Mouse (Mus musculus): ENCODE results near the gene Hmx1. TPM values are rescaled to one million over a fixed set of nuclear protein-coding genes. Genes with fewer than 3 reads are reported as not detected.

The Hmx1 gene
- polyA plus RNA-seq, 2 experiments = 0.09 TPM; not detected in 1

GRCm38 (mm10) chr5:35389441-35389840, 533 bp downstream of the Hmx1 start:
- Histone ChIP-seq H3K9me3 (ENCODE audit: control insufficient read depth, low read length) (no peaks in the 10 kb centered on the region), H3K9ac (ENCODE audit: low read depth, low read length, severe bottlenecking) (no peak overlapping the region)

GRCm38 (mm10) chr5:35389915-35390314, 1.0 kb downstream of the Hmx1 start:
- Histone ChIP-seq H3K27ac (replicated peaks; ENCODE audit: low read depth, low read length) (no peak overlapping the region), H3K4me2 (replicated peaks; ENCODE audit: low read depth, low read length, severe bottlenecking) (no peak overlapping the region), H3K36me3 (ENCODE audit: control insufficient read depth, insufficient read depth, low read length) (no peaks in the 10 kb centered on the region), H3K9ac (ENCODE audit: low read depth, low read length, severe bottlenecking) (no peak overlapping the region), H3K27me3 (ENCODE audit: control insufficient read depth, insufficient read depth, low read length) (peaks cover 99% of the 10 kb centered on the region), H3K4me3 (replicated peaks; ENCODE audit: low read length) (no peak overlapping the region), H3K4me1 (ENCODE audit: control insufficient read depth, insufficient read depth, low read length) (peaks cover 9% of the 10 kb centered on the region; the same call in 1 of the 2 replicates), H3K9me3 (ENCODE audit: control insufficient read depth, low read length) (no peaks in the 10 kb centered on the region)
- 20% methylated on average over 3 of the region's 3 CpGs for WGBS
- TF ChIP-seq POLR2A (IDR thresholded peaks at IDR 0.05; ENCODE audit: borderline replicate concordance, extremely low read depth, insufficient read depth, insufficient read length) = no peak
- ATAC-seq (ENCODE audit: low FRiP score, low read depth) = no peak
- no peak for DNase-seq (ENCODE audit: low spot score)

More at GRCm38 (mm10) chr5:35389441-35389840, 533 bp downstream of the Hmx1 start:
- Histone ChIP-seq H3K27me3 (ENCODE audit: control insufficient read depth, insufficient read depth, low read length) (peaks cover 99% of the 10 kb centered on the region), H3K4me1 (ENCODE audit: control insufficient read depth, insufficient read depth, low read length) (peaks cover 9% of the 10 kb centered on the region; the same call in 1 of the 2 replicates), H3K4me2 (replicated peaks; ENCODE audit: low read depth, low read length, severe bottlenecking) (peak overlapping the region; percentile 77), H3K27ac (replicated peaks; ENCODE audit: low read depth, low read length) (no peak overlapping the region), H3K4me3 (replicated peaks; ENCODE audit: low read length) (peak overlapping the region; percentile 50), H3K36me3 (ENCODE audit: control insufficient read depth, insufficient read depth, low read length) (no peaks in the 10 kb centered on the region)
- DNase-seq (ENCODE audit: low spot score) (no peak), ATAC-seq (ENCODE audit: low FRiP score, low read depth) (no peak)
- 4% methylated on average over 11 of the region's 11 CpGs for WGBS
- TF ChIP-seq POLR2A (IDR thresholded peaks at IDR 0.05; ENCODE audit: borderline replicate concordance, extremely low read depth, insufficient read depth, insufficient read length) = no peak

- no peak overlapping the region for H3K27ac ChIP-seq (replicated peaks; ENCODE audit: low read depth, low read length)
- H3K9ac ChIP-seq (ENCODE audit: low read depth, low read length, severe bottlenecking) = no peak overlapping the region
- peaks cover 100% of the 10 kb centered on the region for H3K27me3 ChIP-seq (ENCODE audit: control insufficient read depth, insufficient read depth, low read length)
- H3K4me1 ChIP-seq (ENCODE audit: control insufficient read depth, insufficient read depth, low read length) = peaks cover 9% of the 10 kb centered on the region; the same call in 1 of the 2 replicates
- H3K4me2 ChIP-seq (replicated peaks; ENCODE audit: low read depth, low read length, severe bottlenecking) = peak overlapping the region; percentile 56
- no peaks in the 10 kb centered on the region for H3K9me3 ChIP-seq (ENCODE audit: control insufficient read depth, low read length)
- no peak for TF ChIP-seq POLR2A (IDR thresholded peaks at IDR 0.05; ENCODE audit: borderline replicate concordance, extremely low read depth, insufficient read depth, insufficient read length)
- peak overlapping the region; percentile 37 for H3K4me3 ChIP-seq (replicated peaks; ENCODE audit: low read length)
- no peak for ATAC-seq (ENCODE audit: low FRiP score, low read depth)
- no peak for DNase-seq (ENCODE audit: low spot score)
- no peaks in the 10 kb centered on the region for H3K36me3 ChIP-seq (ENCODE audit: control insufficient read depth, insufficient read depth, low read length)
- 4% methylated on average over 22 of the region's 22 CpGs for WGBS
Observed at GRCm38 (mm10) chr5:35390848-35391655, 2.1 kb downstream of the Hmx1 start.

GRCm38 (mm10) chr5:35391656-35392333, 2.9 kb downstream of the Hmx1 start:
- Histone ChIP-seq H3K36me3 (ENCODE audit: control insufficient read depth, insufficient read depth, low read length) (no peaks in the 10 kb centered on the region), H3K27ac (replicated peaks; ENCODE audit: low read depth, low read length) (no peak overlapping the region), H3K4me1 (ENCODE audit: control insufficient read depth, insufficient read depth, low read length) (peaks cover 9% of the 10 kb centered on the region; the same call in 1 of the 2 replicates), H3K27me3 (ENCODE audit: control insufficient read depth, insufficient read depth, low read length) (peaks cover 99% of the 10 kb centered on the region), H3K4me3 (replicated peaks; ENCODE audit: low read length) (peak overlapping the region; percentile 37), H3K9ac (ENCODE audit: low read depth, low read length, severe bottlenecking) (no peak overlapping the region; the same call in 1 of the 2 replicates), H3K9me3 (ENCODE audit: control insufficient read depth, low read length) (no peaks in the 10 kb centered on the region), H3K4me2 (replicated peaks; ENCODE audit: low read depth, low read length, severe bottlenecking) (peak overlapping the region; percentile 56)
- TF ChIP-seq POLR2A (IDR thresholded peaks at IDR 0.05; ENCODE audit: borderline replicate concordance, extremely low read depth, insufficient read depth, insufficient read length) = no peak
- no peak for DNase-seq (ENCODE audit: low spot score)
- ATAC-seq (ENCODE audit: low FRiP score, low read depth) = no peak
- WGBS = 2% methylated on average over 45 of the region's 88 CpGs

GRCm38 (mm10) chr5:35392334-35392695, 3.4 kb downstream of the Hmx1 start:
- DNase-seq (ENCODE audit: low spot score) (no peak), ATAC-seq (ENCODE audit: low FRiP score, low read depth) (no peak)
- no peak overlapping the region; the same call in 1 of the 2 replicates for H3K9ac ChIP-seq (ENCODE audit: low read depth, low read length, severe bottlenecking)
- no peaks in the 10 kb centered on the region for H3K9me3 ChIP-seq (ENCODE audit: control insufficient read depth, low read length)
- no peak overlapping the region for H3K27ac ChIP-seq (replicated peaks; ENCODE audit: low read depth, low read length)
- TF ChIP-seq POLR2A (IDR thresholded peaks at IDR 0.05; ENCODE audit: borderline replicate concordance, extremely low read depth, insufficient read depth, insufficient read length) = no peak
- H3K4me3 ChIP-seq (replicated peaks; ENCODE audit: low read length) = peak overlapping the region; percentile 37
- peaks cover 12% of the 10 kb centered on the region for H3K4me1 ChIP-seq (ENCODE audit: control insufficient read depth, insufficient read depth, low read length)
- H3K27me3 ChIP-seq (ENCODE audit: control insufficient read depth, insufficient read depth, low read length) = peaks cover 99% of the 10 kb centered on the region
- 1% methylated on average over 34 of the region's 37 CpGs for WGBS
- no peaks in the 10 kb centered on the region for H3K36me3 ChIP-seq (ENCODE audit: control insufficient read depth, insufficient read depth, low read length)
- H3K4me2 ChIP-seq (replicated peaks; ENCODE audit: low read depth, low read length, severe bottlenecking) = peak overlapping the region; percentile 56
